Mouse (Mus musculus) megakaryocyte progenitor cell, adult 5-6 weeks (primary cell): Measurements from ENCODE around the gene Gbf1. TPM values are rescaled to one million over a fixed set of nuclear protein-coding genes. Genes with fewer than 3 reads are reported as not detected.

Experiments
- ATAC-seq: replicated peaks from 2 replicates; pipeline ENCODE4 v1.8.0; 2016; ENCODE audit warnings: mild to moderate bottlenecking, moderate TSS enrichment, inconsistent platforms; ENCODE audit not compliant: poor library complexity
- total RNA-seq, 2 experiments: library from RNA; stranded (forward) in 1 of 2; stranded (reverse) in 1 of 2; fragments of 157-497, 149-512 nt in 1 of 2; fragments of 200-1000 nt in 1 of 2; gene quantifications; 2 replicates each; pipeline versions ENCODE4 v1.2.3 to v1.2.4; 2015 to 2017

Gene Gbf1
- total RNA-seq, 2 experiments from 2014 or later = 21.8 to 48.7 TPM

- no peak for ATAC-seq
Observed at GRCm38 (mm10) chr19:46313591-46313990, 161.3 kb downstream of the Gbf1 start.

DNA sequence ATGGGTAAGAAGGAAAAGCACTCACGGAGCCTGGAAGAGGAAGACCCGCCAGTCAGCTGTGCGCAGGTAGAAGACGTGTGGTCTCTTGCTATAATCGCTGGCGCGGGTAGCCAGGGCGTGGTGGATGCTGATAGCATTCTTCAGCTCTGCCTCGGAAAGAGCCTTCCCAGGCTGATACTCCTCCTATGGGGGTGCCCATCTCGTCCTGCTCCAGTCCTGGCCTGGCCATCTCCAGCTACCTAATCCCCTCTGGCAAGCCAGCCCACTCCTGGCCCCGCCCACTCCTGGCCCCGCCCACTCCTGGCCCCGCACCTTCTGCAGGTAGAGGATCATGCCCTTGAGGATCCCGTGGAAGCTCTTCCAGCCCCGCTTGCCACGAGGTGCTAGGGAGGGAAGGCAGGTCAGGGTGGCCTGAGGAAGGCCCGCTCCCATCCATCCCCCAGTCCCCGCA is 161.9 kb downstream of the Gbf1 start:
- peak; percentile 21; the same call in 1 of the 2 replicates for ATAC-seq

GRCm38 (mm10) chr19:46314872-46315742 is 162.8 kb downstream of the Gbf1 start:
- ATAC-seq = peak; percentile 79

DNA sequence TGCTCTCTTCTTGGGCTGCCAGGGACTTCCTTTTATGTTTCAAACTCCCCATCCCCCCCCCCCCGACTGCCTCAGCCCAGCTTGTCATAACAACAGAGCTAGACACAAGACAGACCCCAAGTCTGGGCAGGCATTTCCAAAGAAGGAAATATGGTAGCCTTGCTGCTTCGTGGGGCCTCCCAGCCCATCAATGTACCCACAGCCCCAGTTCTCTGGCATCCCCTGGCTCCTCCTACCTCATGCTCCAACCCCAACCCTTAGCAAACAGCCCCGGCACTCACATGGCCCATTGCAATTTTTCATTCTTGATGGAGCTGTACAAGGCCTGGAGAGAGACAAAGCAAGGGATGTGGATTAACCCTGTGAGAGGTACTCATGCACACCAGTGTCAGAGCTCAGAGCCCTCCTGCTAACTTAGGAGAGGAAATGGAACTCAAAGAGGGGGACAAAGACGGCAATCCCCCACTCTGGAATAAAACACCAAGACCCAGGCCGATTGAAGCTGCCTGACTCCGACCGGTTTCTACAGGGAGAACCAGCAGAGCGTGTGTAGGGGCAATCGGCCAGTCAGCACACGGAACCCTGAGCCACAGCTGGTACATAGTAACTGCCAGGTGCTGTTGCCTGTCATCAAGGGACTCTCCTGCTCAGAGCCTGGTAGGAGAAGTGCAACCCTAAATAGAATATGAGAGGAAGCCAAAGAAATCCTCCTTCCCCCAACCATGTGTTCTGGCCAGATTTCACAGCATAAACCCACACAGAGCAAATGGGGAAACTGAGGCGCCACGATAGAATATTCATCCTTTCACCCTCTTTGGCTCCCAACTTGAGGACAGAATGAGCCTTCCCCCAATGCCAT is 163.7 kb downstream of the Gbf1 start:
- ATAC-seq = no peak

DNA sequence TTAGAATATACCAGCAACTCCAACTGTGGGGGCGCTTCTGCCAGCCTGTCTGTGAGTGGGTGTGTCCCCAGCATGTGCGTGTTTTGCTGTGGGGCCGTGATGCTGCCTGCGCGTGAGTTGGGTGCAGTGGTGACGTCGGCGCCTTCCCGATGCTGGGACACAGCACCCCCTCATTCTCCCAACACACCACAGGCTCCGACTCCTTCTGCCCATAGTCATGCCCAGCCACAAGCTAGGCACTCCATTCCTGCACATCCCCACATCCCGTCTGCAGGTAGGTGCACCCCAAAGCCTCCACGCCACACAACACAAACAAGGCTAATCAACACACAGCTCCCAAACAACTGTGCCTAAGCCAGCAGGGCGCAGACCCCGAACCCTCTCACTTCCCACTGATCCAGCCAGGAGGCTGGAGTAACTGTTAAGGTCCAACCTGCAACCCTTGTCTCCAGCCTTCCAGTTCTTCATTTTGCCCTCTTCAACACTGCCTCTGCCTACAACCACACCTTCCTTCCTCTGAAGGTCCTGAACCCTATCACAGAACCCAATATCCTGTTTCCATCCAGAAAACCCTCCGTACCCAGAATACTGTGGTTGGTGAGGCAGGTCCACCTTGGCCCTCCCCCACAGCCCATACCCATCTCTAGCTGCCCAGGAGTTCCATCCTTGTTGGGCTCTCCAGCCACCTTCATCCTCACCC is 164.7 kb downstream of the Gbf1 start:
- no peak for ATAC-seq

GRCm38 (mm10) chr19:46317546-46317885 is 165.2 kb downstream of the Gbf1 start:
- ATAC-seq = no peak

DNA sequence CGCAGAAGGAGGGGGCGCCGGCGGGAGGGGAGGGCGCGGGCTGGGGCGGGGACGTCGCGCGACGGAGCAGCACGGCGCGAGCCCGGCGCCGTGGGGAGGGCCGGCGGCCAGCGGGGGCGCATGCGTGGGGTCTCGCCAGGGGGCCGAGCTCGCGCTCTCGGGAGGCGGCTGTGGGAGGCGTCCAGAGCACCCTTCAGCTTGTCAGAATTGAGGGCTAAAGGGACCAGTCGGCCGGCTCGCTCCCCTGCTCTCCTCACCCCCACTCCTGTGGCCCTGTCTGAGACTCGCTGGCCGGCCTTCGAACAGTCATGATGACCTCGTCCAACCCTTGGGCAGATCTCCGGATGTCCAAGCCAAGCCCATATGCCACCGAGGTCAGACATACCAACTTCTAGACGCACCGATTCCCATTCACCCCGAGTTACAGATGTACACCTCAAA is 165.7 kb downstream of the Gbf1 start:
- no peak for ATAC-seq

DNA sequence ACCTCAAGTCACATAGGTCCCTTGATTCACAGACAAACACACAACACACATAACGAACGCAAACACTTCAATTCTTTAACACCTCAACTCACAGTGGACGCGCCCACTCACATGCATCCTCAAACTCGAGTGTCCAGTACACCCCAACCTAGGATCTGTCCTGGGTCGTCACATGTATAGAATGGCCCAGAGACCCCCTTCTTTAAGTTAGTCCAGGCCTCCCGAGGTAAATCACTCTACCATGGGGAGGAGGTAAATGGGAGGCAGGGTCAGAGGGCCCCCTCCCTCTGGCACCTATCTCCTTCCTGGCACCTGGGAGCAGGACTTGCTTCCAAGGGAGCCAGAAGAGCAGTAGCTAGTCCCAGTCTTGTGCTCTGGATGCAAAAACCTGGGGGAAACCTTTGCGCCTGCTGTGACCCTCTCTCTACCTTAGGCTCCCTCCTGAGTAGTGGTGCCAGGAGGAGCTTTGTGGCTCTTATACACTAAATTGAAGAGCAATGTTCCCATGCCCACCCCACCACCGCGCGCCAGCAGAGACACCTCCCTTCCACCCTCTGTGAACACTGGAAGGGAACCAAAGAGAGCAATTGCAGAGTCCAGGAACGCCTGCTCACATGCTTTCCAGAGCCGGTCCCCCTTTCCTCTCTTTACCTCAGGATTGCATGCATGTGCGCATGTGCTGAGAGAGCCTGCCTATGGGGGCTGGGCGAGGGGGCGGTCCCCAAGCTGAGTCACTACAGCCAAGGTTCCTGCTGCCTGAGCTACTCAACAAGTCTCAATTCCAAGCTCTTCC is 166.5 kb downstream of the Gbf1 start:
- no peak for ATAC-seq

DNA sequence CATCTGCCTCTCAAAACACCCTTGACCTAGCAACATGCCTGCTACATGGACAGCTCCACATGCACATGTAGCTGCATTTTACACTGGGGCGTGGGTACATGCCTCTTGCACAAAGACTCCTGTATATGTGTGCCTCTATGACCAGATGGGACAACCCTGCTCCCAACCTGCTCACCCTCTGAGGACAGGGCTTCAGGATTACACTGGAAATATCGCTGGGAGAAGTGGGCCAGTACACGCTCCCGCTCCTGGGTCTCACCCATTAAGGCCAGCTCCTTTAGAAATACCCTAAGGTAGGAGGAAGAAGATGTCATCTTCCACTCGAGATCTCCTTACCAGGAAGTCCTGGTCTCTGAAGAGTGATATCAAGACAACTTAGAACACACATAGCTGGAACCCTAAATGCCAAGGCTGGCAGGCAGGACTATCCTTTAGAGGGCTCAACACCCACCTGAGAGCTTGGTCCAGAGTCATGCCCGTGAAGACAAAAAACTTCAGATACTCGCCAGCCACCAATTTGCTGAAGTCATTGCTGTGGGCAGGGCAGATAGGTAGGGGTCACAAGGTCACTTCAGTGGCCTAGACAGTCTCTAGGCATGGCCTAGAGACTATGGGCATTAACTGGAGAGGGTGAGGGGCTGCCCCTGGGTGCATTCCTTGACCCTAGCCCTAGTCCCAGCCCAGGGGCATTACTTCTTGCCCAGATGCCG is 167.9 kb downstream of the Gbf1 start:
- ATAC-seq = no peak

DNA sequence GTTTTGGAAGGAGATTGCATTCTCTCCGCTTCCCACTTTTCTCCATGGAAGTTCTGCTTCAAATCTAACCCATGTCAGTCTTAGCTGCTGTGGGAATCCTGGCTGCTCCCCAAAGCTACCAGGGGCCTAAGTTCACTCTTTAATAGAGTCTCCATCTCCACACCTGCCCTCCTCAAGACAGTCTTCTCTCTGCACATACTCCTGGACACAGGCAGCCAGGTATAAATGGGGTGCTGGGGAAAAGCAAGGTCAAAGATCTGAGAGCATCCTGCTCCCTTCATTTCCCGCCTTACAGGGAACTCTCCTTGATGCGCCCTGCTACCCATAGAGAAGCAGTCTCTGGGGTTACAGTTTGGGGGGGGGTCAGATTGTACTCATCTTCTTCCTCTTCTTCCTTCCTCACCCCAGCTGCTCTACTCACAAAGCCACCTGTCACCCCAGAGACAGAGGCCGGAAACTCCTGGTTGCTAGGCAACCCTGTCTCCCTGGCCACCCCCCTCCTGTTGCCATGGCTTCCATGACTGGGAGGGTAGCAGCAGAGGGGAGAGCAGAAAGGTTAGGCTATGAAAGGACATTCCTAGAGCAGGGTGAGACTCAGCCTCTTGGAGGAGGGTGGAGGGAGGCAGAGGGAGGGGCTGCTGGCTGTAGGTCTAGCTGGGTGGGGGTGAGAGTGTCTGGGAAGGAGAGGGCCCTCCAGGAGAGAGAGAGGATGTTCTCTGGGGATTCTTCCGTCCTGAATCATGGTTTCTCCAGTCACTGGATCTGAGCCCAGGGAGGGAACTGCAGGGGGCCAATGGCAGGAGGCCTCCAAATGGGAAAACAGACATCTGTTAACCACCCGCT is 169.0 kb downstream of the Gbf1 start:
- ATAC-seq = no peak

DNA sequence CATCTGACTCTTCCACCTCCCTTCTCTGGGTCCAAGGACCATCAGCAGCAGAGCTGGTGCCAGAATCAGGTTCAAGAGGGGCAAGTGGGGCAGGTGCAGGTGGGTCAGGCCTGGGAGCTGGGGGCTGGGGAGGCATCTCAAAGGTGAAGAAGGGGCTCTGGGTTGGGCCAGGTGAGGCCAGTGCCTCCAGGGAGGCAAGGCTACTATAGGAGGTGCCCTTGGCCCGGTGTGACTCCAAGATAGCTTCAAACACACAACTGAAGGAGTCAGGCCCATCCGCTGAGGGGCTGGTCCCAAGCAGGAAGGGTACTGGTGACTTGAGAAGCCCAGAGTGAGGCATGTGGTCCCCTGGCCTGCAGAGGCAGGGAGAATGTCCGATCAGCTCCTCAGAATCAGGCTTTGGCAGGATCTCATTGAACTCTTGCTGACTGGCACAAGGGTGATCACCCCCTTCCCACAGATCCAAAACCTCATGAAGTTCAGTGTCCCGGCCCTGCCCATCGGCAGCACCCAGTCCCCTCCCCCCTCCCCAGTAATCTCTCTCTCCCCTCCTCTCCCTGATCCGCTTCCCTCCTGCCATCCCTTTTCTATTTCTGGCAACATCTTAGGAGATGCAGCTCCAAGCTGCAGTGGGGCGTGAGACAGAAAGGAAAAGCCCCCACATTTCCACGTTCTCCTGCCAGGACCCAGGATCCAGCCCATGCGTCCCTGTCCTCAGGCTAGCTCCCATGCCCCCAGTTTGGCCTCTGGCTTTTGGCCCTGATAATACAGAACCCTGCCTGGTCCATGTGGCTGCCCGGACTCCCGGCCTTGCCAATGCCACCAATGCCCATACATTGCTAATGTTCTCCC is 170.1 kb downstream of the Gbf1 start:
- no peak for ATAC-seq

DNA sequence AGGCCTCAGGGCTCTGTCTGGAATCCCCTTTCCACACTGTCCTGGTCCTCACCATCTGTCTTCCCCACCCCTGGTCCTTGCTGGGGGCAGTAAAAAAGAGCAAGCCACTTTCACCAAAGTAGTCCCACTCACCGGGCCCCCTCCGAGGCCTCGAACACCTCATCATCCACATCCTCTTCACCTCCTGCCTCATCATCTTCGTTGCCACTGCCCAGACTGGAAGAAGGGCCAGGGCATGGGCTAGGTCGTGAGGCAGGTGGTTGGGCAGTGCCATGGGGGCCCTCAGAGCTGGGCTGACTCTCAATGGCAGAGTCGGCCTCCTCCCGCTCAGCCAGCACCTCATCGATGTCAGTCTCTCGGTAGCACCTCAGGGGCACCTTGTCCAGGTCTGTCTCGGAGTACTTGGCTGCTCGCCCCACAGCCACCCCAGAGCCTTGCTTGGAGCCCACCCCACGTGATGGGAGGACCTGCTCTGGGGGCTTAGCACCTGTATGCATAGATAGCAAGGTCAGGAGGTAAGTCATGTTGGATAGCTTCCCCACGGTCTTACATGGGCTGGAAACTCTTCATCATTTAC is 170.8 kb downstream of the Gbf1 start:
- ATAC-seq = no peak

- ATAC-seq = no peak
Observed at GRCm38 (mm10) chr19:46323716-46324115, 171.4 kb downstream of the Gbf1 start.

- no peak for ATAC-seq
Observed at GRCm38 (mm10) chr19:46324366-46324765, 172.1 kb downstream of the Gbf1 start.

DNA sequence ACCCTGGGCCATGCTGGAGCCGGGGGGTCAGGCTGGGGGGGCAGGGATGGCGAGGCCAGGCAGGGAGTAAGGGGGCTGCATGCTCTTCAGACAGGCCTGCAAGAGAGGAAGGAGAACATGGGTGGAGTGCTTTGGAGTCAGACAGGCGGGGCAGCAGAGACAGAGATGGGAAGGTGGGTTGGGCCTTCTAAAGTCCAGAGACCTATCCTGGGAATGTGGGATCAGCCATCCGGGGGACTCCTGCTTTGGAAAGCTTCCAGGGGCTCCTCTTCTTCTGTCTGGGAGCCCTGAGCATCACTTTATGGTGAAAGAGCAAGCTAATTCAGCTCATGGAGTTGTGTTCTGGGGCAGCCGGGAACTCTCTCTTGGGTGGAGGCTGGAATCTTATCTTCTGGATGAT is 172.6 kb downstream of the Gbf1 start:
- ATAC-seq = no peak

GRCm38 (mm10) chr19:46326019-46326755 is 173.9 kb downstream of the Gbf1 start:
- ATAC-seq = no peak

- peak; percentile 50 for ATAC-seq
Observed at GRCm38 (mm10) chr19:46326756-46327305, 174.5 kb downstream of the Gbf1 start, which contains the start of gene Psd. Psd (minus strand) TSS chr19:46327156.
